Mouse (Mus musculus): ENCODE results near the gene Kcnq2.

Gene Kcnq2

DNA sequence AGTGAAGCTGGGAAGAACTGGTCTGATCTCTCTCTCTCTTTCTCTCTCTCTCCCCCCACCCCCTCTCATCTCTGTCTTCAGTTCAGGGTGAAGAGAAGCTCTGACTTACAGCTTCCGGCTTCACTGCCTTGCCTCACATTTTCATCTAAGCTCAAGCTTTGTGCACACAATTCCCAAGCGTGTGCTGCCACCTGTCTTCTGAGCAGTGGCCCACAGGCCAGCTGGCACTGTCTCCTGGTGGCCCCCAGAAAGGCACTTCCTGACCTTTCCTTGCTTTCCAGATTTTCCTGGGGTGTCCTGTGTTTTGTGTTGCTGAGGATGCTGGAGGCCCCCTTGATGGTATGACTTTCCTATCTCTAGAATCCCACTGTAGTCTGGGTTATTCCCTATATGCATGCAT lies 31.0 kb downstream of the Kcnq2 start:
- no peak for DNase-seq (ENCODE audit: low read depth, low spot score)

DNA sequence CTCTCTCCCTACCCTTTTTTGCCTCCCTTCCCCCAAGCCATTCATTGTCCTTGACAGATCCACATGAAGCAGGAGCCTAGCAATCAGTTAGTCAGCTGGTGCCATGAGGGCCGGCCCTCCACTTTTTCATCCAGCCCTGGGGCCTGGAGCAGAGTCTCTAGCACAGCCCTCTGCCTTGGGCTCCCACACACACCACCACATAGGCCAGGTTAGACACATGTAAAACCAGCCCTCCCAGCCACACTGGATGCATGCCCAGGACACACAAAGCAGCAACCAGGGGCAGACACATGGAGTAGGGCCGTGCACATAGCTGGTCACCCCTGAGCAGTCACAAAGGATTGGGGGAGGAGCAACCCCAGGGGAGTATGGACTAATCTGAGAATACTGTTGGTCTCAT lies 32.9 kb downstream of the Kcnq2 start:
- peak; percentile 22 for DNase-seq (ENCODE audit: low read depth, low spot score)

DNA sequence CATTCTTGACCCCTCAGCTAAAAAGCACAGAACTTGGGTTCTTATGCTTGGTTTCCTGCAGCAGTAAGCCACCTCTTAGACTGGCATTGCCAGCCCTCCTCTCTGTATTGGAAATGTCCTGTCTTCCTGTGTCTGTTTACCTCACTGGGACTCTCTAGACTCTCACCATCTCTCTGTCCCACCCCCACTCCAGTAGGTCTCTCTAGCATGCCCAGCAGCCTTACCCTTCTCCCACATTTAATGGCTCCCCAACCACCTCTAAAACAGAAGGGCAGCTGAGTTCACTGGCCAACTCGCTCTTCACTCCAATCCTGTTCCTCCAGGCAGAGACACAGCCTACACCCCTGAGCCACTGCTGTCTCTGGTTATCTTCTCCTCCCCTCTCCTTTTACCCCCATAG lies 33.5 kb downstream of the Kcnq2 start:
- DNase-seq (ENCODE audit: low read depth, low spot score): no peak

DNA sequence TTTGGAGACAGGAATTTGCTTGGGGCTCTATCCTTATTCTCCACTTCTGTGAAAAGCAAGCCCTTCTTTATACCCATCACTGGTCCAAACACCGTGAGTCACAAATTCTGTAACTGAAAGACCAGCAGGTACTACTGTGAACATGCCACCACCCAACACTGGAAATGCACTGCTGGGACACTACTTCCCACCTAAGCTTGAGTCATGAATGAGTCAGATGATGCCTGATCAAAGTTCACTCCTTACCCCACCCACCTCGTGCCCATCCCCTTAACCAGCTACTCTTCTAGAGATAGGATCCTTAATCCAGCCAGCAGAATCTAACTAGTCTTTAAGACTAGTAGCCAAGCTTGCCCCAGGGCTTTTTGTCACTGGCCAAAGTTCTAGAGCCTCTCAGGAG lies 35.0 kb downstream of the Kcnq2 start:
- DNase-seq (ENCODE audit: low read depth, low spot score): no peak

DNA sequence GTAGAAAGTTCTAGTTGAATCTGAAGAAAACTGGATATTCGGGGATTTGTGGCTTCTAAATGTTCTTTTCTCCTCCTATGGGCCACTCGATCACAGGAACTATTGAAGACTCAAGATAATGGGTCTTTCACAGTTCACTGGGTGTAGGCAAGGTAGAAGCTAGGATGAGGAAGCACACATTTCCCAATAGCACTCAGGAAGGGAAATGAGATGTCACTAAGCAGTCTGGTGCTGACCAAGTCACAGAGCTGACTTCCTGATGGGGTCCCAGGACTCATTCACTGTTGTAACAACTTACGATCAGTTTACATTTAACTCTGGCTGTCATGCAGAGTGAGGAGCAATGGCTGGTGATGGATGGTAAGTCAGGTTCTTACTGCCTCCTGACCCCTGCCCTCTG lies 45.0 kb downstream of the Kcnq2 start:
- no peak for DNase-seq (ENCODE audit: low read depth, low spot score)

DNA sequence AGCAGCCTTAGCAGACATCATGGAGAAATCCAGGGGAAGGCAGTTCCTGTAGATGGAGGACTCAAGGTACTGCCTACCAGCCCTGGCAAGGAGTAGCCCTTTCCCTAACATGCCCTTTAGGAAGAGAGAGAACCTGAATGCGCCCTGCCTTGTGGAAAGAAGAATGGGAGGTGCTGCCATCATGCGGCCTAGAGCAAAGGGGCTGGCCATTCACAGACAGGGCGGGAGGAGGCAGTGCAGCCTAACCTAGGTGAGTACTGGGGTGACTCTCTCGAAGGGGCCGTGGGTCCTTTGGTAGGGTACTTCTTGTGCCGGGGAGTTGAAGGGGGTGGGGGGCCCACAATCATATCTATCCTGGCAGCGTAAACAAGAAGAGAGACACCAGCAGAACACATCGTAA lies 50.1 kb downstream of the Kcnq2 start:
- no peak for DNase-seq (ENCODE audit: low read depth, low spot score)

DNA sequence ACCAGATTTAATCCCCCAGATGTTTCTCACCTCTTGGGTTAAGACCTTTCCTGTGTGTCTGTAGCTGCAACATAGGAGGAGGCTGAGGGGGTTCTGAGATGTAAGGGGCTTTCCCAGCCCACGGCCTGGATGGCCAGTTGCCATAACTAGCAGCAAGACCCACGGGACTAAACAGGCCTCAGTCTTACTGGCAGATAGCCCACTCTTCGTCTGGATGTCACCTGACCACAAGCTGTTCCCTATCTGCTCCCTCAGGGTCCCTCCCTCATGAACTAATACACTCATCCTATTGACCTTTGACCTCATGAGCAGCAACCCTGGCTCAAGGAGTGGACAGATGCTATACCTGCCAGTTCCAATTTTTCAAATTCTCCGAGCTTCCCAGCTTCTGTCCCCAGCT lies 51.2 kb downstream of the Kcnq2 start:
- no peak for DNase-seq (ENCODE audit: low read depth, low spot score)

DNA sequence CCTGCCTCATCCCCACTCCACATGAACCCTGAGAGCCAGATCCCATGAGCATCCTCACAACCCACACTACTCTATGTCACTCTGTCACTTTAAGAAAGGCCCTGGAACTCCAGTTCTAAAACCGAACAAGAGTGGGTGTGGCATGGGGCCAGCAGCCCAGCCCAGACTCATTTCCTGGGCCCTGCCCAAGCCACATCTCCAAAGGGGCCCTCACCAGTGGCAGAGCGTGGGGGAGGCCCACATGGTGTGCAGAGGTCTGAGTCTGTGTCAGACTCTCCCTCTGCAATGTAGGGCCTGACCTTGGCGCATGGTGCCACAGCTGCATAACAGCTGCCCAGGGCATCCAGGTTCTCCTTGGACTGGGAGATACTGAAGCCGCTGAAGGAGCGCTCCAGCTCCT lies 54.2 kb downstream of the Kcnq2 start:
- DNase-seq (ENCODE audit: low read depth, low spot score): no peak

DNA sequence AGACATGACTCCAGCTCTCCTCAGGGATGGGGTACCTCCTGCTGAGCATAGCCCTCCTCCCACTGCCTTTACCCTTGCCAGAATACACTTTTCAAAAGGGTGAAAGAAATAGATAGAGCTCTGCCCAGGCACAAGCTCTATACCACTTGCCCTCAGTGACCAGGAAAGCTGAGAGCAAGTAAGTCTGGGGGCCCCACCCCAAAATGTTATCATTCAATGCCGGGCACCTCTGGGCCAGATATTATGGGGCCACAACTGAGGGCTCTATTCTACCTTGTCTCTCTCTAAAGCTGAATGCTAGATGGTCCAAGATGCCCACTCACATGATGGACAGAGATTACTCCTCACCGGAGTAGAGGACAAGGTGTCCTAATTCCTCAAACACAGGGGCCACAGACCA lies 55.6 kb downstream of the Kcnq2 start:
- no peak for DNase-seq (ENCODE audit: low read depth, low spot score)

DNA sequence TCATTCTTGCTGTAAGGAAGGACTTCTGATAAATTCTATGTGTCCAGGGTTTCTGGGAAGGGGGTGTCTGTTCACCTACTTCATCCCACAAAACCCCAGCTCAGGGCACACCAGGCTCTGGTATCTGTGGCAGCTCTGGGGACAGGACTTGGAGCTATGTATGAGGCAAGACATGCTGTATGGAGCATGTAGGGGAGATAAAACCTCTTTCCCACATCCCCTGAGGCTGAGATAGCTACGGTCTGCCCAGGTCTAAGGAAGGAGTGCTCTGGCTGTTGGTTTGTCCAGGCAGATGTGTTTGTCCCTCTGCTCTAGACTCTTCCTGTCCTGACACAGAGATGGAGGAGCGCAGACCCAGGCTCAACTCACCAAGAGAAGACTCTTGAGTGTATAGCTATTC lies 56.2 kb downstream of the Kcnq2 start:
- no peak for DNase-seq (ENCODE audit: low read depth, low spot score)

DNA sequence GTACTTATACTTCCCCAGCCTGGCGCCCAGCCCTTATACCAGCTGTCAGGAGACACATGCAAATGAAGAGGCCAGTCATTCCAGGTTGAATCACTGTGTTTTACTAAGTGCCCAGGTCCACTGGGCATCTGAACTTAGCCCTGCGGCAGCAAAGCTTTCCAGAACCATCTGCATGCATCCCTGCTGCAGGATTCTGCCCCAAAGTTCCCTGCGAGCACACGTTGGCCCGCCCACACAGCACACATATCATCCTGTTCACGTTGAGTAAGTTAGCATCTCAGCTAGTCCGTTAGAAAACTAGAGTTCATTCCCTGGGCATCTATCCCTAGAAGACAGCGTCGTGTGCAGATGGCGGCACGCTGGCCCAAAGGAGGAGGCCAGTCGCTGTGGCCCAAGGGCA lies 59.6 kb downstream of the Kcnq2 start:
- DNase-seq (ENCODE audit: low read depth, low spot score): no peak

DNA sequence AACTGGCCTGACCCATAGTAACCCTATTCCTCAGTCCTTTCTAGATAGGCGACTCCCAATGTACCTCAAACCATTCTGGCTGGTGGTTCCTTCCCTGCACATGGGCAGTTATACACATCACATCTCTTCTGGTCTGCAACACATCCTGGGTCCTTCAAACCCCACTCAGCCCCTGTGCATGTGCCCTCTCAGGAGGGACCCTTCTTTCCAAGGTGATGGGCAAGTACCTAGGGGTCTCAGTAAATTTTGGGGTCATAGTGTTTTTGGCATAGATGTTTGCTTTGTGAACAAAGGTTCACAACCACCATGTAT lies 62.7 kb downstream of the Kcnq2 start:
- no peak for DNase-seq (ENCODE audit: low read depth, low spot score)

DNA sequence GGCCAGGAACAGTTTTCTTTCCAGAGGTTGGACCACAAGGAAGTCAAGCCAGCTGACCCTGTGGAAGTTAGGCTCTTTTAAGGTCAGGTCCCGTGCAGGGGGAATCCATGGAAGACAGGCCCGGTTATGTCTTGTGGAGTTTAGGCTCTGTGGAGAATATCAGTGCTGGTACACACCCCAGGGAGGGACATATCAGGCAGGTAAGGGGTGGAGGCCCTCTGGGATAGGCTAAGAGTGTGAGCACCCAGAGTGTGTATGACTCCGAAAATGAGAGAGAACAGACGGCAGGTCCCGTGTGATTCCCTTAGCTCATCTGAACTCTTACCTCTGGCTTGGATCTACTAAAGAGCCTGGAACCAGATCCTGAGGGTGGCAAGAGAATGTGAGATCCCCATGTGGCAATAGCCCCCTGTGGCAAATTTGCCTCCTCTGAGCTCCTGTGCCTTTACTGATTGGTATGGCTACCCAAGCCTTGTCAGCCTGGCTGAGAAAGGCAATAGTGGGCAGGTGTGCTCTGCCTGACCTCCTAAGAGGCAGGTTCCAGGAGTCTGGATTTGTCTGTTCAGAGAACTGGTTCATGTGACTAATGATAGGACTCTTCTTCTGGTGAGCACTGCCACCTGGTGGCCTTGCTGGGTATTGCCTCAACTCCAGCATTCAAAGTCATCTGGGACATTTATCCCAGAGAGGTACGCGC lies 63.2 kb downstream of the Kcnq2 start:
- peak; percentile 89 for DNase-seq (ENCODE audit: low read depth, low spot score)

DNA sequence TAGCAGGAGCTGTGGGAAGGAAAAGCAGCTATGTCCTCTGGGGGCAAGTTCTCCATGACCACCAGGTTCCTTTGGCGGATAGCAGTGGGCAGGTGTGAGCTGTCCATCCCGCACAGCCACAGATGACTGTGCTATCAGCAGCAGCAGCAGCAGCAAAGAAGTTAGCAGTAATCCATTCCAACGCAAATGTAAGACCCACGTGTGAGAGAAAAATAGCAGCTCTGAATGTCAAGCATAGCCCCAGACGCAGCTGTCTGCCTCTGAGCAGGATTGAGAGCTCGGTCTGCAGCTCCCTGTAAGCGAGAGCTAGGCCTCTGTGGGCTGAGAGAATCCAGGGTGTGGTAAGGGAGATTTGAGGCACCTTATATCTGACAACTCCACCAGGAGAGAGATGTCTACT lies 65.0 kb downstream of the Kcnq2 start:
- no peak for DNase-seq (ENCODE audit: low read depth, low spot score)

DNA sequence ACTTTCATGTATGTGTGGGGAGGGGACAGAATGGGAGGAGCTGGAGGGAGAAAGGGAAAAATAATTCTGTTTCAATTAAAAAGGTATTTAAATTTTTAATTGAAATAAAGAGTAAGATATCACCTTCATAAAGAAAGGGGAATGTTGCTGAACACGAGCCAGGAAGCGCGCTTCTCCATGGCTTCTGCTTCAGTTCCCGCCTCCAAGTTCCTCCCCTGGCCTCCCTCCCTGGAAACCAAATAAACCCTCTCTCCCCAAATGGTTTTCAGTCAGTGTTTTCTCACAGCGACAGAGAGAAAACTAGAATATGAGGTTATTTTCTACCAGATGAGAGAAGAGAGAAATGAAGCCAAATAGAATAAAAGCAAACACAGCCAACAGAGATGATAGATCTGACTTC lies 66.6 kb downstream of the Kcnq2 start:
- no peak for DNase-seq (ENCODE audit: low read depth, low spot score)

DNA sequence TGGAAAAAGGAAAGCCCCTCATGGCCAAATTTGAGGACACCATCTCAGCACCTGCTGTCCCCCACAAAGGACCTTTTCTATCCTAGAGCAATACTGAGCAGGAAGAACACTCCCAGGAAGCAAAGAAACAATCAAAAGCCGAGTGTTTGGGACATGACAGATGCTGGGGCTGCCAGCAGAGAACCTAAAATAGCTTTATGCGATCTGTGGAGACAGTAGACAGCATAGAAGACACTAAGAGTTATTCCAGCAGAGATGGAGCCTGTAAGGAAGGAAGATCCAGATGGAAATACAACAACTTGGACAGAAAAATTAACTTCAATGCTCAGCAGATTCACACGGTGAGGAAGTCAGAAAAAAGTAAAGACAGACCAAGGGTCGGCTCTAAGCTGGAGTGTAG lies 69.3 kb downstream of the Kcnq2 start:
- no peak for DNase-seq (ENCODE audit: low read depth, low spot score)

DNA sequence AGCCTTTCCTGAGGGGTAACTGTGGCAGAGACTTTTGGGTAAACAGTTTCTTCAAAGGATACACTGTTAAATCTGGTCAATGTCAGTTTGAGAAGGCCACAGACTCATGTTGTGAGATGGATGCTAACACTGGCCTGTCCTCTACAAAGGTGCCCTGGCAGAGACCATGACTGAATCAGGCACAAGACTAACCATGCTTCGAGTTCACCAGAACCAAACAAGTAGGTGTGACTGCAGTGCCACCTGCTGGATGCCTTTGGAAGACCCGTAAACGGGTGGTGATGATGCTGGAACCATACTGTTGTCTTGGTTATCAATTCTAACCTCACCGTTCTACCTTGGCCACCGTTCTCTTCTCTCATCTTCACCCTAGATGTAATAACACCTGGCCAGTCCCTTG lies 75.0 kb downstream of the Kcnq2 start:
- peak; percentile 82 for DNase-seq (ENCODE audit: low read depth, low spot score)

DNA sequence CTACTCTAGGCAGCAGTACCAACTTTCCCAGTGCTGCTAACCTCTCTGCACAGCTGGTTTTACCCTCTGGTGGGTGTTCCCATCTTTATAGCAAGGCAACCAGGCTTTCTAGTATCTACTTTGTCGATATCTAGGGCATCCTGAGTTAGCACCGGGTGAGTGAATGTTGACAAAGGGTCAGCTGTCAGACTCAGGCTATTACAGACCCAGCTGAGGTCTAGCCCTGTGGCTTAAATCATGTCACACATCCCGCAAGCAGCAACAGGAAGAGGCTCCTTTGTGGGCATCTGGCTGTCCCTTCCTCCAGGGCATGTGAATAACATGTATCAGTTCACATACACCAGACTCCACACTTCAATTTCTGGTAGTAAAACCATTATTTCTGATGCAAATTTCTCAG lies 76.9 kb downstream of the Kcnq2 start:
- peak; percentile 54 for DNase-seq (ENCODE audit: low read depth, low spot score)

DNA sequence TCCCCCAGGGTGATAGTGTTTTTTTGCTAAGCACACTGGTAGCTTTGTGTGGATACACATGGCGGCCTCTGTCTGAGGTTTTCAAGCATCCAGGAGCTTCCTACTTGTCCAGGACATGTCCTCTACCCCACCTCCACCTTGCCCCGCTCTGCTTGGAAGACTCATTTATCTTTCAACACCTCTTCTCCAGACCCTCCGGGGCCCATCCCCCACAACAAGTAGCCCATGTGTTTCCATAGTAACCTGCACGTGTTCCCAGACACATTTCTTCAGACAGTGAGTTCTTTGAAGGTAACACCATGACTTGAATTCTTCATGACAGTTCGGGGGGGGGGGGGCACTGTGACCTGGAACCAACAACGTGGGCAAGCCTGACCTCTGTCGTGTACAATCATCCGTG lies 77.8 kb downstream of the Kcnq2 start:
- peak; percentile 52 for DNase-seq (ENCODE audit: low read depth, low spot score)

DNA sequence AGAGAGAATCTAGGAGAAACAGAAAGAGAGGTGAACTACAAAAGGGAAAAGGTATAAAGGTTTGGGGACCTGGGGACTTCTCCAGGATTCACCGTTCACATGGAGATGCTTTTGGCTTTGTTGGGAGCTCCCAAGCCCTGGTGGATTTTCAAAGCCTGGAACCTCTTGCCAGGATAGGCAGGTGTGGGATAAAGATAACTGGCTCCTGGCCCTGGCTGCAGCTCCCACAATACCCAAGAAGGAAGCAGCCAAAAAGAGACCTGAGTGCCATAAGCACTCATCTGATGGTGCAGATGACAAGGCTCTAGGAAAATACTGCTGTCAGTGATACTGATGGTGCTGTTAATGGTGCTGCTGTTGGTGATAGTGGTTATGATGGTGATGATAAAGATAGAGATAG lies 82.9 kb downstream of the Kcnq2 start:
- DNase-seq (ENCODE audit: low read depth, low spot score): no peak

DNA sequence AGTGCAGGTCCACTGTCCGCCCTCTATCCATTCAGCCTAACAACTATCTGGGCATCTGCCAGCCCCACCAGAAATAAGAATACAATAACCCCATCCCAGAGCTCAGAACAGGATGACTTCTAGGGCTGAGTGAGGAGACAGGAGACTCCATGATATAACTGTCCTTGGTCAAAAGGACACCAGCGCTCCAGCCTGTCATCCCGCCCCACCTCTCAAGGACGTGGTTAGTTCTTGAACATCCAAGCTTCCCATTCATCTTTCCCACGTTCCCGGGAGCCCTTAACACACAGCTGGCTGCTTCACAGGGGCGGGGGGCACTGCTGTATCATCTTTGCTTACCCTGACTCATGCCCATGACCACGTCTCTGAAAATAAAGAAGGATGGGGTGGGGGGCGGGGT lies 86.1 kb downstream of the Kcnq2 start:
- no peak for DNase-seq (ENCODE audit: low read depth, low spot score)

DNA sequence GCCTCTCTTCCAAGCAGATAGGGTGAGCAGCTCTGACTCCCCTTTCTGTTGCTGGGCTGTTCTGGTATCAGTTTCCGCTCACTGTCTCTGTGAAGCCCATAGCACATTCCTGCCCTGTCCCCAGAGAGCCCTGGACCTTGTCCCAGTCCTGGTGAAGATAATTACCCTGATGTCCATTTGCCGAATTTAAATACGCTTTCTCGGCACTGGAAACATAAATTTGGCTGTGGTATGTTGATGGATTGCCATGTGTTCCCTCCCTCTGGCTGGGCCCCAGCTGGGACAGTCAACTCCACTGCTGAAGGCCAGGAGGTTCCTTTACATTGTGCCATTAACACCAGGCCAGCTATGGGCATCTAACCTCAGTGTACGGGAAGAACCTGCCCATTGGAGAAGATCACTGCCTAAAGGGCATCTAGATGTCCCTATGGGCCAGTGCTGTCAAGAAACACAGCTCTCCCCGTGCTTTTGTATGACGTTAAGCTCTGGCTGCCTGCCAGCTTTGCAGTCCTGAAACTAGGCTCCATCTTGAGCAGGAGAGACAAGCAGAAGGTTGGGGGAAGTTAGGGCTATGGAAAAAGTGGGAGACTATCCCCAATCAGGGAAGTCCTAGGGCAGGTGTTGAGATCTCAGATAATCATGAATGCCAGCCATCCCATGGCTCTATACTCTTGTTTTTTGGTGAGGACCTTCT lies 86.7 kb downstream of the Kcnq2 start:
- DNase-seq (ENCODE audit: low read depth, low spot score): peak; percentile 35

DNA sequence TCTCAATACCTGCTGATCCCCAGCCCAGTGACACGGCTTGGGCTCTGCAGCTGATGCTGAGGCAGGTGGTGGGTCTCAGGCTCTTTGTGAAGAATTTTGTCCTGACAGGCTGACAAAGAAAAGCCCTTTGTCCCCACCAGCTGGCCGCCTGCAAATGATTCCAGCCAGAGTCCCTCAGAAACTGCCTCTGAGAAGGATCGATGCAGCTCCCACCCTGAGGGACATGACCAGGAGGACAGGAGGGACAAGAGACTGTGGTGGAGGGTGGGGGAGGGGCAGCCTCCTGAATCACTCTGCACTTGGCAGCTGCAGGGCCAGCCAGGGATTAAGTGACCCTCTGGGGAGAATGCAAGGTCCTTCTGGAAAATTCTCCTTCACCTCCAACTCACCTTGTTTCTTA lies 91.1 kb downstream of the Kcnq2 start:
- peak; percentile 65 for DNase-seq (ENCODE audit: low read depth, low spot score)

DNA sequence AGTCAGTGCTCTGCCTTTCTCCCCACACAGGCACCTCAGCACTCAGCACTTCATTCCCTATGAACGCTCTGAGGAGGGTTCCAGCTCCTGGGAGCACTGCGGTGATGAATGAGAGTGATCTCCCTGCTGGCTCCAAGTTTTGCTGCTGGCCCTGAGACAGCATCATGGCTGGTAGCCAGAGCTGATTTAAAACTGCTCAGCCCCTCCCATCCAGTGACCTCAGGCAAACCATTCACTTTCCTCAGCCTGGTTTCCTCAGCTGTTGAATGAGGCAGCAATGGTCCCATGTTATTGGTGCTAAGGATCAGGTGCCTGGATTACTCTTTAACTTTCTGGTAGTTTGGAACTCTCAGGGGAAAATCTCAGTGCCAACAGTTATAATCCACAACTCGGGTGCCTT lies 91.7 kb downstream of the Kcnq2 start, which contains the start of gene Chrna4:
Chrna4 (minus strand) TSS at position 110 of the 400 bp plus-strand sequence.
- DNase-seq (ENCODE audit: low read depth, low spot score): no peak
